Mouse (Mus musculus): ENCODE measurements around the gene Cdh26.

Cdh26 gene

DNA sequence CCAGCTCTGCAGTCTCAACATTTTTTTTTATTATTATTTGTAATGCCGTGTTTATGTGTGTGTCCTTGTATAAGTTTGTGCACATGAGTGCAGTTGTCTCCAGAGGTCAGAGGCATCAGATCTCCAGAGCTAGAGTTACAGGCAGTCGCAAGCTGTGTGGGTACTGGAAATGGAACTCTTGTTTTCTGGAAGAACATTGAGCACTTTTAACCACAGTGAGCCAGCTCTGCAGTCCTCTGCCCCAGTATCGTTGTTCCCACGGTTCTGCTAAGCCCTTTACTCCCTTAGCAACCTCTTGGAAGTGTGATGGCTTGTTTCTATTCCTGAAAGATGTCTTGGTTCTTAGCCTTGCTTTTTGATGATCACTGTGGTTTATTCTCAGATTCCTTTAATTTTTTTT is 19.1 kb downstream of the Cdh26 start:
- no peak for DNase-seq

DNA sequence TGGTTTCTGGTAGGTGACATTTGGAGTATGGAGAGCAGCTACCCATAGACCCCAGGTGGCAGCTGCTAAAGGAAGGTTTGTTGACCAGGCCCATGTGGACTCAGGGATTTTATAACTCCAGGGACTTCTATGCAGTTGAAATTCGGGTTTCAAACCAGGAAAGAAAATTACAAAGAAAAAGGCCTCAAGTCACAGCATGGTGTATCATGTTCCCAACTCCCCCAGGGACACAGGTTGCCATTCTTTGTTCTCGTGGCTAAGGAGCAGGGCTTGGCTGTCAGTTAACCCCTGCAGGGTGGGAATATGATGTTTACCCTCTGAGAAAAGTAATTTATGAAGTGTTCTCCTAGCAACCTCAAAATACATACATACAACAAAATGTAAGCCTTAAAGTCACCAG is 19.9 kb downstream of the Cdh26 start:
- no peak for DNase-seq

DNA sequence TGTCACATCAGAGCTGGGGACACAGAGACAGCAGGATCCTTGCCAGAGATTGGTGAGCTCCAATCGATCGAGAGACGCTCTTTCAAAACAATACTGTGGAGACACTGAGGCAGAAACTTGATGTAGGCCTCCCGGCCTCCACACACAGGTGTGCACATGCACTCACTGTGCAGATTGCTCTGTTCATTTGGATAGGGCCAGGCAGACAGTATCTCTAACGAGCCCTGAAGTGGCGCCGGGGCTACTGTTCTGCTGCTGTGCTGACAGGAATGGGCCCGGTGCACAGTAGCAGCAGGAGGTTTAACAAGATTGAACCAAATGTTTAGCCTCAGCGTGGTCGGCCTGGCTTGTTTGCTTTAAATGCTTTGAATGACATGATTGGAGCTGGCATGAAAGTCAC is 20.6 kb downstream of the Cdh26 start:
- no peak for DNase-seq

DNA sequence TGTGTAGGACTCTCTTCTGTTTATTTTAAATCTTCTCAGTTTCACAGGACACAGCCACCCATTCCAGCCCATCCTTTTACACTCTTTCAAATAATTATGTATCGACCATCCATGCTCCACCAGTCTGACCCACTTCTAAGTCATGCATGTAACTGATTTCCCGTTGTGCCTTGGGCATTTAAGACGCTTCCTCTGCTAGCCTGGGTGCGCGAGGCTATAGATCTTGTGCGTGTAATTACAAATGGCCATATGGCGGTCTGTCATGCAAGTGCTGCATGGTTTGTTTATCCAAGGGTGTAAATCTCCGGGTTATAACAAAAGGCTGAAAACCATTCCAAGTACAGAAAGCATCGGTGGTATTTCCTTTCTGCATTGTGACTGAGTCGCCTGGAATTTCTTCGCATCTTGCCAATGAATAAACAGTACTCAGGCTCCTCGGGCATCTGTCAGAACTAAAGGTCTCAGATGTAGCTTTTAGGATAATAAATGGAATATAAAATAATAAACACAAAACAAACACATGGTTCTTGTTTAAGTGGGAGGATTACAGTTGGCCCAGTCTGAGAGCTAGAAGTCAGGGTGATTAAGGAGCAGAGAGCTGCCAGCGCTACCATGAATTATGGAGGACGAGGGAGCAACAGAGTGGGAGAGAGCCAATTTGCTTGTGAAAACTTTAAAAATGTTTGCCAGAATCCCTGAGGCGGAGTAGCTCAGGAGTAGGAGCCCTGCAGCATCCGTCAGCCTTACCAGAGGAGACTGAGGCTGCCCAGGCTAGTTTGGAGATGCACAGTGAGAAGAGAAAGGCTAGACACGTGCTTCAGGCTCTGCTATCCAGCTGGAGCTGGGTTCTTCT is 24.6 kb downstream of the Cdh26 start:
- DNase-seq, result peak; percentile 59 to 66

DNA sequence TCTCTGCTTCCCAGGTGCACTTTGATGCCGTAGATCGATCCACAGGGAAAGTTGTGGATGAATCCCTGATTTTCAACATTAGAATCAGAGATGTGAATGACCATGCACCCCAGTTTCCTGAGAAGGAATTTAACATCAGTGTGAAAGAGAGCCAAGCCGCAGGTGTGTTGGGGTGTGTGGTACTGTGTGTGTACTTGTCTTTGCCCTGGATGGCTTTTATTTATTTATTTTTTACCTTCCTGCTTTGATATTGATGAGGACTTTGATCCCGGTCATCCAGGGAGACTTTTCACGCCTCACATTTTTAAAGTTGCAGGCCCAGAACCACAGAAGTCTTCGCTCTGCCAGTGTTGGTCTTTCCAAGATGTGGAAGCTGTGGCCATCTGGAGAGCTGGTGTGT is 27.1 kb downstream of the Cdh26 start:
- no peak for DNase-seq

DNA sequence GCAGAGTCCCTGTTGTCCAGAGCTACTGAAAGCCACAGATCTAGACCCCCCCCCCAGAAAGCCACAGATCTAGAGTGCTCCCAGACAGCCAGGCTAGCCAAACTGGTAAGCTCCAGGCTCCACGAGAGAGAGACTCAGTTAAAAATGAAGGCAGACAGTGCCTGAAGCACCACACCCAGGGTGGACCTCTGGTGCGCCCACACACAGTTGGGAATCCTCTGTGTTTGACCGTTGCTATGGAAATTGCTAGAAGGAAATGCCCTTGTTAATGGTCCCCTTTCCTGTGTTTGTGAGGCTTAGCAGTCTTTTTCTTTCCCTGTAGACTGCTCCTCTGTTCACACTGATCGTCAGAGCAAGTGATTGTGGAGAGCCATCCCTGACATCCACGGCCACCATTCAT is 30.0 kb downstream of the Cdh26 start:
- no peak for DNase-seq

DNA sequence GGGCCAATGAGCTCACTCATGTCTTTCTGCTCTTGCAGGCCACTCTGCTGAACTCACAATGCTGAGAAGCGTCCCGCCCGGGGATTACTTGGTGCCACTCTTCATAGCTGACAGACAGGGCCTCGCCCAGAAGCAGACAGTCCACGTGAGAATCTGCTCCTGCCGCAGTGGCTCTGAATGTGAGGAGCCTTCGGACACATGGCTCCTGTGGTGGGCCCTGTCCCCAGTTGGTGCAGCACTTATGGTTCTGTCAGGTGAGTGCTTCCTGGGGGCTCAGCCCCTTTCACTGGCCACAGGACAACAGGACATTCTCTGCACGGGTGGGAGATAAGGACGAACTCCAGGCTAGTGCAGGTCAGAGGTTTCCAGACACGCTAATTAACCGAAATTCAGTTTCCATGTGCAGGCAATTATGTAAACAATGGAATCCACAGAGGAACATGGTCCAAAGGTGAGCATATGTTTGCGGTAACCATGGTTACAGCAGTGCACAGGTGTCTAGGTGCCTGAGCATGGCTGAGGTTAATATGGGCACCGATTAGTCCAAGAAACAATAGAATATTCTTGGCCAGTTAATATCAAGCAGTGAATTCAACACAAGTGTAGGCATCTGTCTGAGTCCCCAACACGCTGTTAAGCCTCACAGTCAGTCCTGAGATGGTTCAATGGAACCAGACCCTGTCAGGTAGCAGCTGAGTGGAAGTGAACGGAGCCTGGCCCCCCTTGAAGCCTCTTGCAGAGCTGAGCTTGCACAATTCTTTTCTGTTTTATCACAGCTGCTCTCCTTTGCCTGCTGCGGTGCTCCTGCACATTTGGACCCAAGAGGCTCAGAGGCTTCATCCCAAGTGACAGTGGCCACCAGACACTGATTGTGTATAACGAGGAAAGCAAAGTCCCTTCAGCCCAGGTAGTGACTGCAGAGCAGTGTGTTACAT is 41.5 kb downstream of the Cdh26 start:
- DNase-seq, result no peak

DNA sequence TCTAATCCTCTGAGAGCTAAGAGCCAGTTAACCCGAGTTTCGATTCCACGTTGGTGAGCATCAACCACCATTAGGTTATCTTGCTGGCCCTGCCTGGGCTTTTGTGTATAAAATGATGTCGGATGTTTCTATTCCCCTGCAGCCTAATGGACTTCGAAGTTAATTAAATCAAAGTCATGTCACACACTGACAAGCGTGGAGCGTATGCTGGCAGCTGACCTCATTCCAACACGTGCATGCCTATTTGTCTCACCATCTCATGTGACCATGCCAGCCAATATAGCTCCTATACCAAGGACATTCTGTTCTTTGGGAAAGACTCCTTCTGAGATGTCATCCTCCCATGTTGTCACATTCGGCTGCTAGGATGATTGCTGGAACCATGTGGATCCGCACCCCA is 43.6 kb downstream of the Cdh26 start:
- no peak for DNase-seq

DNA sequence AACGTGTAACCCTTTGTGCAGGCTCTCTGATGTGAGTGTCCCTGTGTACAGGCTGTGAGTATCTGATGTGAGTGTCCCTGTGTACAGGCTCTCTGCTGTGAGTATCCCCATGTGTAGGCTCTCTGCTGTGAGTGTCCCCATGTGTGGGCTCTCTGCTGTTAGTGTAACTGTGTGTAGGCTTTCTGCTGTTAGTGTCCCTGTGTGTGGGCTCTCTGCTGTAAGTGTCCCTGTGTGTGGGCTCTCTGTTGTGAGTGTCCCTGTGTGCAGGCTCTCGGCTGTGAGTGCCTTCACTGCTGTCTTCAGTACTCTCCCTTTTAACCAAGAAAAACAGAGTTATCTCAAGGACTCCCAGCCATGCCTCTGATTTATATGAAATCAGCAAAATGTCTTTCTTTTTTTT is 46.9 kb downstream of the Cdh26 start:
- no peak for DNase-seq

DNA sequence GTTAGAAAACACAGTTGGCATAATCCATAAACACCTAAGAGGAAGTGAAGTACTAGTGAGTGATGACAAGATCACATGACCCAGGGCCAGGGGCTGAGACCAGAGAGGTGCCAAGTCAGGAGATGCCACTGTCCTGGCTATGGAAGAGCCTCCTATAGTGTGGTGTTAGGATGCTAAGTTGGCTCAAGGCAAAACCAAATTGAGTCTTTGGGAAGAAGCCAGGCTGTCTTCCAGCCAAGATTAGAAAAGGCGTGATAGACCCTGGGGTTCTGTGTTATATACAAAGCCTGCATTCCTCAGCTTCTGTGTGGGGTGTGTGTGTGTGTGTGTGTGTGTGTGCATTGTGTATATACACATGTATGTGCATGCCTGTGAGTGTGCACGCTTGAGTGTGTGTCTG is 48.7 kb downstream of the Cdh26 start:
- DNase-seq, result no peak

DNA sequence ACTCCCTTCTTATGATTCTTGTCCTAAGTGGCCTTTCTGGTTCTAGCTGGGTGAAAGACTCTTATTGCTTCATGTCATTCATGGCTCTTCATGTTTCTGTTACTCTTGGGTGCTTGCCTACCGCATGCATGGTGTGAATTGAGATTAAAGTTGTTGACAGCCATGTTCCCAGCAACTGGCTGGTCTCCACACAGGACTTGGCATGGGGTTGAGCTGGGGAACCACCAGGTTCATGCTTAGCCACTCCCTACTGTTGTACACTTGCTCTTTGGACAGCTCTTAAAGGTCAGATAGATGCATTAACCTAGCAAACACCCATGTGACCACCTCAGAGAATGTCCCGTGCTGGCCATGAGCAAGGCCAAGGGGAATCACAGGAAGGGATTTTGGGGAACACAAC is 50.6 kb downstream of the Cdh26 start:
- DNase-seq, result no peak

DNA sequence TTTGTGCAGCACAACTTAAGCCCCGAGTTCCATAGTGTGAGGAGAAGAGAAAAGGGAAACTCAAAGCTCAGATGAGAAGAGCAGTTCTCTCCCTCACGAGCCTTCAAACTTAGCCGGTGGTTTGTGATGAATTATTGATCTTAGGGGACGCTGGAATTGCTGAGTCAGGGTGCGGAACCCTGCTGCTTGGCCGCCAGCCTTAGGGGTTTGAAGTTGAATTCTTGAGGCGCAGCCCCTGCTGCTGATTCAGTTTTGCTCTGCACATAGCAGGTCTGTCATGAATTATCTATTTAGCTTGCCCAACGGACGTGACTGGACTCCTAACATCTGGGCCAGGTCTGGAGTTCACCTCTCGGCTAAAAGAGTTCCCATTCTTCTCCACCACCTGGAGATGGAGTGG is 53.1 kb downstream of the Cdh26 start:
- peak in 1 of 2 experiments; percentile 15 for DNase-seq

DNA sequence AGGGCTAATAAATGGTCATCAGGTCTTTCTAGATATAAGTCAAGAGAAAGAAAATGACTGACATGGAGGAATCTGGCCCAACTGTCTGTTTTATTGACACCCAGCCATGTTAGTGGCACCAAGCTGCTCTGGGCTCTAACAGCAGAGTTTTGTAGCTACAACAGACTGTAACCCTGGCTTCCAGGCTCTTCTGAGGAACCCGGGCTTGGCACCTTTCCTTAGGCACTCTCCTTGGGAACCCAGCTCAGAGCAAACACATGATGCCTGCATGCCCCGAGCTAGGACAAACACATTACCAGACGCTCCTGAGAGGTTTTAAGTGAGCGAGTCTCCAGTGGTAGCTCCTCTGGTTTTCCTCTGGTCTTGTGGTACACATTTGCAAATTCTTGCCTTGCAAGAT is 57.9 kb downstream of the Cdh26 start:
- DNase-seq, result no peak

DNA sequence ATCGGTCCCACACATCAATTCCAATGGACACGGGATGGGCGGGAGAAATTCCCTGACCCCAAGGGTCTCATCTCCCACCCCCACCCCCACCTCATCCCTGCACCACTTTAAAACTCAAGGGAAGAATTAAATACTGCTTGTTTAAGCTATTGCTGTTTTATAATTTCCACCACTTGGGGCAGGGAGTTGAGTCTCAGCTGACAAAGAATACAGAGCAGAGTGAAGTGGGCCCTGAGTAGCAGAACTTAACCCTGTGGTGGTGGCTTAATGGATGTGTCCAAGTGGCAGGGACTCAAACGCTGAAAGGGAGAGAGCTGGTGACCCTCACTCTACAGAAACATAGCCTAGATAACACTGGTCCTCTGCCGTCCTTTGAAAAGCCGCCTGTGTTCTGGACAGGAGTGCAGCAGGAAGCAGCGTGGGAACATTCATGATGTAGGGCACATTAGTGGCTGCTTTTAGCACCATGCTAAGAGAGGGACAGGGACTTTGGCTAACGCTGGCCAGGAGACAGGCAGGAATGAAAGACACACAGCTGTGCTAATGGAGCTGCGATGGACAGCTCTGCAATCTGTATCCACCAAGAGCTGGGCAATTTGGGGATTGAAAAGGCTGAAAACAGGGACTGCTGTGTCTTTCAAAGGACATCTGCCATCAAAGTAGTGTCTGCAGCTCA is 60.1 kb downstream of the Cdh26 start:
- no peak for DNase-seq

DNA sequence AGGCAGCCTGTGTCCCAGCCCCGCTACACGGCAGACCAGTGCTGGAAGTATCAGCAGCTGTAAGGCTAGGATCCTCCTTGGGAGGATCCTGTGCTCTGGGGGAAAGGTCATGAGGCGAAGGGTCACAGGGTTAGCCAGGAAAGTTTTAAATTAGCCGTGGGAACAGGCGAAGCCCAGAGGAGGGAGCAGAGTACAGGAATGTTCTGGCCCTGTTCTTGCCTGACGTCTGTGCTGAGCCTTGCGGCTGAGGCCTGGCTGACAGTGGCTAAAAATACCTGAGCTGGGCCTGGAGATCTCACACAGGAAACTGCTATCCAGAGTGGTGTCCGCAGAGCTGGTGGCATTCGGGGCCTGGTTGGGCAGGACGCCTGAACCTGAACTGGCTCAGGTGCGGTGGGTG is 63.7 kb downstream of the Cdh26 start:
- DNase-seq, result peak; percentile 45 to 56

DNA sequence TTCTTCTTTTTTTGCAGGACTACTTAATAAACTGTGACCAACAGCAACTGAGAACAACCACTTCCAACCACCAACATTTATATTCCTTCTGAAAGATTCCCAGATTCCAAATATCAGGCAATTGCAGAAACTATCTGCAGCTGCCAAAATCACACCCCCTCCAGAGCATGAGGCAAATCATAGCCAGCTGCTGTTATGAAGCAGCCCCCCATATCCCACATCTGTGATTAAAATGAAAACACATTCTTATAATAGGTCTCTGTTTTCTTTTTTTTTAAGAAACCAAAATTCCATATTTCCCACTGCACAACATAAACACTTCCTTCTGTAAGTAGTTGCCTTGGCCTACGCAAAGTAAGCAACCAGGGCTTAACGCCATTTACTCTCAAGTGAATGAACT is 65.5 kb downstream of the Cdh26 start:
- DNase-seq, result no peak

DNA sequence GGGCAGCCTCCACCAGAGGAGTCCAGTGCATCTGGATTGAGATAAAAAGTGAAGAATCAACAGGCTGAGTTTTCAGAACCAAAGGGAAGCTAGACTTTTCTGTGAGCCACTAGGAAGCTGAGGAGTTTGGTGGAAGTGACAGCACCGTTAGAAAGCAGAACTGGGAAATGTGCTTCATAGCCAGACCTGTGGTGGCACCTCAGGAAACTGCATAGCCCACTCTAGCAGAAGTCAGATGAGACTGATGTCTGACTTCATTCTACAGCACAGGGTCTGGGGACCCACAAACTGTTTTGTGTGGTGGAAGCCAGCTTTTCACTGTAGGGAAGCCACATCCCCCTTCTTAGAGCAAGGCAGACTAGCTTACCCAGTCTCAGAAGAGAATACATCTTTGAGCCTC is 67.6 kb downstream of the Cdh26 start:
- no peak for DNase-seq

DNA sequence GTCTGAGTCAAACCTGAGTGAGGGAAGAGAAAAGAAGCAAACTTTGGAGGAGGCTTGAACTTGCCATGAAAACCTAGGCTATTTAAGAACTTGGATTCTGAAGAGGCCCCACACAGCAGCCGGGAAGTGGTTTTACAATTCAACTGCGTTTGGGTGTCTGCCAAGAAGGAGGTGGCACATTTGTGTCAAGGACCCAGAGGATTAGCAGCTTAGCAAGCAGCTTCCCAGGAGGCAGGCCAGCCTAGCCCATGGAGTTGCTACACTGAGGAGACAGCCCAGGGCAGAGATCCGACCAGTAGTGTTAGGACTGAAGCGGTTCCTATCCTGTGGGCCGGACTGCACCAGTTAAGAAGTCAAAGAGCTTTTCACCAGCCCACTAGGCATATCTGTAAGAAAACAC is 68.1 kb downstream of the Cdh26 start:
- peak; percentile 34 to 56 for DNase-seq

DNA sequence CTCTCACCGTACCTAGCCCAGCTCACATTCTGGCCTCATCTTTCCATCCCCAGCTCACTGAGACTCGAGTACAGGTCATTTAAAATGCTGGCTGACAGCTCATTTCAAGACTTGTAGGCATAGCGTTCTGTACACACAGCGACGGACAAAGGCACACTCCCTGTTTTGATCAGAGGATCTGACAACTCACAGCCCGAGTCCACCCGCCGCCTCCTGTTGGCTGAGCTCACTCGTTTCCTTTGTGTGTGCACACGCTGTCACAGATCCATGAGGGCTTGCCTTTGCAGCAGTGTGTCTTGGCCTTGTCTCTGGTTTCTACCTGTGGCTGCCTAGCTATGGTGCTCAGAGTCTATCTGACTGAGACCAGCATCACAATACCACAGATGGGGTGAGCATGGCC is 72.1 kb downstream of the Cdh26 start:
- DNase-seq, result no peak

DNA sequence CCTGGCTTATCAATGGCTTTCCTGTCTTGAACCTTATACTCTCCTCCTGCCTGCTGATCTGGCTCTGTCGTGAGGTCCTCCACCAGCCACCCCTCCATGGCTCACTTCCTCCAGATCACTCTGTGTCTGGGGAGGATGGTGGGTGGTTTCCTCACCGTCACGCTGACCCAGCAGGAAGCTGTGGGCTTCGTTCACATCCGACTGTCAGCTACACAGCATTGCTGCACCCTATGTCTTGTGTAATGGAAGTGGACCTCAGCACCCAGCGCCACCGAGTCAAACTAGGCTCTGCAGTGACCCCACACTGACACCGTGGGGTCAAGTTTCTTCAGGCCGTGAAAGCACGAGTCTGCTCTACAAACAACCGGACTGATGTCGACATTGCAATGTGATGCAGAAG is 75.7 kb downstream of the Cdh26 start:
- DNase-seq, result peak in 1 of 2 experiments; percentile 16

DNA sequence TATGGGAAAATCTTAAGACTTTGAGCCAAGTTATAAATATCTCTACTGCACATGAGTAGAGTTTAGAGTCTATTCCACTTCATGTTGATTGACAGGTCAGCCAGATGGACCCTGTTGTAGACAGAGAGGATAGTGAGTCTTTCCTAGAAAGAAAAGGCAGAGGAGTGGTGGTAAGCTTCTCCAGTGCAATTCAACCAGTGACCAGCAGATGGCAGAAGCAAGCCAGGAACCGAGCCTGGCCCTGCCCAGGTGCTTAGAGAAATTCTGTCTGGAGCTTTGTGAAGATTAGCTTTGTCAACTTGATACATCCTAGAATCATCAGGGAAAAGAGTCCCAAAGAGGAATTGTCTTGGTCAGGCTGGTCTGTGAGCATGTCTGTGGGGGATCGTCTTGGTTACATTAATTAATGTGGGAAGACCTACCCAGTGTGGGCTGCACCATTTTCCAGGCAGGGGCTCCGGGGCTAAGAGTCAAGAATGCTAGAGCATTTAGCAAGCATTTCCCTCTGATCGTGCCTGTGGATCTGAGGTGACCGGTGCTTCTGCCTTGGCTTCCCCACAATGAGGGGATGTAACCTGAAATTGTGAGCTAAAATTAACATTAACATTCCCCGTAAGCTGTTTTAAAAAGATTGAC is 77.2 kb downstream of the Cdh26 start:
- DNase-seq, result peak; percentile 85 to 88

DNA sequence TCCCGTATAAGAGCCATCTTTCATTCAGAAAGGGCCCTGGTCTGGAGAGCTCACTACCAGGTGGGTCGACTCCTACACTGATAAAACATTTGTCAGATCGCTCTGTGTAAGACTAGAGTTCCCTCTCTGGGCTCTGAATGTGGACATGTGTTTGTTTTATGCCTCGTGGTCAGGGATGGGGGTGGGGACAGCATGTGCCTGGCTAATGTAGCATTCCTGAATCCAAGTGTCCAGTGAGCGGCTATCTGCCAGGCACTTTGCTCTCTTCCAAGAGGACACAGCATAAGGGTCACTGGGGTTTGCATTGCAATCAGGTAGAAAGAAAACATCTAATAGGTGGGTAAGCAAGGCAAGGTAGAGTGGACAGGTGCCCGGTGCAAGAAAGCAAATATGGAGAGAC is 77.9 kb downstream of the Cdh26 start:
- DNase-seq, result peak; percentile 12 to 31

DNA sequence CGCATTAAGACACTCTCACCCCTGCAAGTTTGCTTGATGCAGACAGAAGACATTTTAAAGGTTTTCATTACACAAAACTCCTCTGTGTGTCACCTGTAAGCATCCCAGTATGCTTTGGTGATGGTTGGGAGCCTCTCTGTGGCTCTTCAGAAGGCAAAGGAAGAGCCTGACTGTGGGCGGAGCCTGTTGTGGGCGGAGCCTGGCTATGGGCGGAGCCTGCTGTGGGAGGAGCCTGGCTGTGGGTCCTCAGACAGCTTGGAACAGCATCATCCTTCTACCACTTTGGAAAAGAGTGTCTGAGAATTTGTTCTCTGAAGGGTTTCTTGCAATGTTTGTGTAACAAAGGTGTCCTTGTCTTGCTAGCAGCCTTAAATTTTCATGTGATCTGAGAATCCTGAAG is 82.7 kb downstream of the Cdh26 start:
- no peak for DNase-seq

All from kidney, postnatal 4 days (tissue).